Mouse (Mus musculus): ENCODE data around the gene Pard6b. TPM values are rescaled to one million over a fixed set of nuclear protein-coding genes. Genes with fewer than 3 reads are reported as not detected.
A peak's percentile ranks its signal among the peaks of the same experiment; 100 is the strongest.
"Not testable (repeated sequence)": the region's sequence is repeated elsewhere in the genome, so short reads cannot be mapped to it uniquely, and the experiment has no call there.

The Pard6b gene
- total RNA-seq, 2 experiments from 2014 or later: 5.5 to 5.7 TPM

DNA sequence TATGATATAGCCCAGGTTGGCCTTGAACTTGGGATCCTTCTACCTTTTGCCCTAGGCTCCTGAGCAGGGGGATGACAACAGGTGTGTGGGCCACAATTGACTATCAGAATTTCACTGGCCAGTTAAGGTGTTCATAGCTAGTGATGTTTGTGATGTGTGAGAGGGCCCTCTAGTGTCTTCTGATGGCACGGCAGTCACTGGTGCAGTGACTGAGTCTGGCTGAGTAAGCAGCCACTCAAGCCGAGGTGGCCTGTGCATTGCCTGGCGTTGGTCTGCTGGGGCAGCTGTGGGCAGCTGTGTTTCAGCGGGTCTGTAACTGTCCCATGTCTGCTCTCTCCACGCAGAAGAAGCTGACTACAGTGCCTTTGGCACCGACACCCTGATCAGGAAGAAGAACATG lies 17.2 kb downstream of the Pard6b start:
- peak; percentile 66 to 70 for DNase-seq (ENCODE audit: low spot score in 2 of 2)

DNA sequence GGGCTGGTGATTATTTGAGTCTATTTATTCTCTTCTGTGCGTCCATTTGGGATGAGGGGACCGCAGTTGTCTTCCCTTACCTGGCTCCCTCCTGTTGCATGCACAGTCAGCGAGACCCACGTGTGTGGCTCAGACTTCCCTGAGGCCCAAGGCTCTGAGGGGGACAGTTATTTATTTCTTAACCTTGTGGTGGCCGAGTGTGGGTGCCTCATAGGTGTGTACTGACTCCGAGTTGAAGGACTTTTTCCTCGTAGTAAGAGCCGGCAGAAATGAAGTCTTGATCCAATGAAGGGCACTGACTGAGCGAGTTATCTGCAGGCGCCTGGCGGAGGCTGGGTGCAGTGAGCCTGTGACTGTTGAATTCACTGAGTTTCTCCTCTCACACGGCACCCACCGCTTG lies 19.2 kb downstream of the Pard6b start:
- no peak for DNase-seq (ENCODE audit: low spot score in 2 of 2)

DNA sequence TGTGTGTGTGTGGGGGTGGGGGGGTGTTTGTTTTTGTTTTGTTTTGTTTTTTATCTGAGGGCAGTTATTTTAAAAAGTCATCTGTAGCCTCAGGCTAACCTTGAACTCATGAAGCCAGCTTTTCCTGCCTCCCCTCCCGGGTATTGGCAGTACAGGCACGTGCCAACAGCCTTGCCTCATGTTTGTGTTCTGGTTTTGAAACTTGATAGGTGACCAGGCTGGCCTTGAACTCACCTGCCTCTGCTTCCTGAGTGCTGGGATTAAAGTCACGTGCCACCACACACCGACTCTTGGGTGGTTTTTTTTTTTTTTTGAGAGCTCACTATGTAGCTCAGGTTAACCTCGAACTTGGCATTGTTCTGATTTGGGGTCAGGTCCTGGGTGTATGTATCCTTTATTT lies 21.0 kb downstream of the Pard6b start:
- DNase-seq (ENCODE audit: low spot score in 2 of 2): no peak

DNA sequence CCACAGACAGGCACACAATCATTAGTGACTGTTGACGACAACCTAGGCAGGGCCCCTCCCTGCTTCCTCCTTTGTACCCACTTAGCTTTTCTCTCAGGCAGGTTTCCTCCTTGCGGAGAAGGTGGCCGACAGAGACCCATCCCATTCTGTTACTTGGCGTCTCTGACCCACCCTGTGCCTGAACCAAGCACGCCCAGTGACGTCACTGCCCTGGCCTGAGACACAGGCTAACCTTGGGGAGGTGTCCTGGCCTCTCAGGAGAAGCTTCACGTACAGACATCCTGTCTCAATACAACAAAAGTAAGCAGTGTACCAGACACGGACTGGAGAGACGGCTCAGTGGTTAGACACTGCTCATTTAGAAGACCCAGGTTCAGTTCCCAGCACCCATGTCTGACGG lies 22.5 kb downstream of the Pard6b start:
- no peak for DNase-seq (ENCODE audit: low spot score in 2 of 2)

DNA sequence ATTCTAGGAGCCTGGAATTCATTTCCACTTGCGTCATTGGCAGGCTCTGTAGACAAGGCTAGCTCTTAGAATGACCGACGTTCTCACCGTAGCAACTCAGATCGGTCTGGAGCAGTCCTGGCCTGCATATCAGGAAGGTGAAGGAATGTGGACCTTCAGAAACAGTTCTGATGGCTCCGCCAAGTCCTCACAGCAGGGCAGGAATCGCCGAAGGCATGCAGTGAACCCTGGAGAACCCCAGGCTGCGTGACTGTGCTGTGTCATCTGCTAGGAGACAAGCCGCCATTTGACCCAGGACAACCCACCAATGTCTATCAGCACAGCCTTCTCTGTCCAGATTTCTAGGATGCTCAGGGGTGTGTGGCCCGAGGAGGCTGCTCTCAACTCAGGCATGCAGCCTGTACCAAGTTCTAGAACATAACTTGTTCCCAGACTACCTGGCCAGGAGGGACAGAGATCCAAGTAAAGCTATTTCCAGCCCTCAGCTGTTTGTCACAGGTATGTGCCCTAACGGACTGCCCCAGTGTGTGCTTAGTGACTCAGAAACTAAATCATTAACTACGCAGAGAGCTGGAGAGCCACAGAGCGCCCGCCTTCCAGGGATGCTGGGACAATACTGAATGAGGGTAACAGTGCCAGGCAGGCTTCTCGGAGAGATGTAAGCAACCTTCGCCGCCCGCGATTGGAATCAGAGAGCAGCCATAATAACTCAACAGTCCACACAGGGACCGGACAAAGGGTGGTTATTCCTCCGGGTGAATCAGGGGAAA lies 23.8 kb downstream of the Pard6b start:
- DNase-seq (ENCODE audit: low spot score in 2 of 2): no peak

DNA sequence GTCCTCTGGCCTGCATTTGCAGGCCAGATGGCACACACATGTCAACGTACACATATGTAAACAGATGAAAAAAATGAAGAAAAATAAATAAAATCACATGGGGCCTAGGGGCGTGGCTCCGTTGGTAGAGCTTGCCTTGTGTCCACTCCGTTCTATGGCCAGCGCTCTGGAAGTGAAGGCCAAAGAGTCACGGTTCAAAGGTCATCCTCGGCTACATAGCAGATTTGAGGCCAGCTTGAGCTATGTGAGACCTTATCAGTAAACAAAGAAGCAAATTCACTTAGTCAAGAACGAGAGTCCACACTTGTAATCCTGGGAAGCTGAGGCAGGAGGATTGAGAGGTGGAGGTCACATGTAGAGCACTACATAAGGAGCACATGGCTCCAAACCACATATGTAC lies 24.5 kb downstream of the Pard6b start:
- no peak for DNase-seq (ENCODE audit: low spot score in 2 of 2)

DNA sequence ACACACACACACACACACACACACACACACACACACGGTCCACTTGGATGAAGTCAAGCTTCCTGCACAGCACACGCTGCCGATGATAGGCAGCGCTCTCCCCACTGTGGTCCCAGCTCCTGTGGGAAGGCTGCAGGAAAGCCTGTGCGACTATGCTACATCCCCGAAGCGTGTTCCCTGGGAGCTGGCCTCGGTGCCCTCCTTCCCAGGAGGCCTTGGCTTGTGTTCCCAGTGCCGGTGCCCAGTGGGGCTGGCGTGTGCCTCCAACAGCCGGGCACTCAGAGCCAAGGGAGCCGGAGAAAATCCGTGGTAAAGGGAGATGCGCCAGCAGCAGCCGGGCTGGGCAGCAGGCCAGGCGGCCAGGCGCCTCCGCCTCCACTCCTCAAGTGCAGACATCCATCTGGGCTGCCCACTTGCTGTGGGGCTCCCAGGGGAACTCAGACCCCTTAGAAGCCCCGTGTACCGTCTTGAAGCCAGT lies 25.9 kb downstream of the Pard6b start:
- DNase-seq (ENCODE audit: low spot score in 2 of 2): peak; percentile 83 to 91

DNA sequence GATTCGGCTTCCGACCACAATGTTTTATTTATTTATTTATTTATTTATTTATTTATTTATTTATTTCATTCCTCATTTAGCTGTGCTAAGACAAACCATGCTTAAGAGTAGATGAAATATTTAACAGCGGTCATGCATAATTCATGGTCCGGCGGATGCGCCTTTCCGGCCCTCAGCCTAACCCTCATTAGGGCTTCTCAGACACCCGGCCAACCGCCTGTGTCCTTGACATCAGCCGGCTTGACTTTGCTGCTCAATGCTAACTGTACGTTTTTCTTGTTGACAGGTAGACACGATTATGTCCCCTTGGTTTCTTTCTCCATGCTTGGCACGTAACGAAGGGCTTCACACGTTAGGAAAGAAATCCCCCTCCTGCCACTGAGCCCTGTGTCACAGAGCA lies 26.6 kb downstream of the Pard6b start:
- DNase-seq (ENCODE audit: low spot score in 2 of 2): no peak

DNA sequence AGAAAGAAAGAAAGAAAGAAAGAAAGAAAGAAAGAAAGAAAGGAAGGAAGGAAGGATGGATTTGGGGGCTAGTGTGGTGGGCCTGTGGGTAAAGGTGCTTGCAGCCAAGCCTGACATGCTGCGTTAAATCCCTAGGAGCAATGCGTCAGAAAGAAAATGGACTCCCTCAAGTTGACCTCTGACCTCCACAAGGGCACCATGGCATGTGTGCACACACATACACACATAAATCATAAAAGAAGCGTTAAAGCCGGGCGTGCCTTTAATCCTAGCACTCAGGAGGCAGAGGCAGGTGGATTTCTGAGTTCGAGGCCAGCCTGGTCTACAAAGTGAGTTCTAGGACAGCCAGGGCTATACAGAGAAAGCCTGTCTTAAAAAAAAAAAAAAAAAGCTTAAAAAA lies 27.1 kb downstream of the Pard6b start:
- not testable (repeated sequence) for DNase-seq (ENCODE audit: low spot score in 2 of 2)

DNA sequence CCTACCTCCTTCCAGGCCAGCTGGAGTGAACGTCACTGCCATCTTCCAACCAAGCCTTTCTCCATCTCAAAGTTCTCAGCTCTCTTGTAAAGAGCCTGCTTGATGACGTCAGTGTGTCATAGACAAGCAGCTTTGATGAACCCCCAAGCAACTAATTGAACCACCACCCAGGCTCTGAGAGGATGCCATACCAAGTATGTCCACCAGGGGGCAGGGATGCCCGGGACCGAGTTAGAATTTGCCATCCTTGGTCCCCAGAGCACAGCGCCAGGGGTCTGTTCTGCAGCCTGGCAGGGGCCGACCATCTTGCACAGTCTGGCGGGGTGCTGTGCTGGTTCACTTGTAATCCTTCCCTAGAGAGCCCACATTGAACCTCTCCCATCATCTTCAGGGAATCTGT lies 31.1 kb downstream of the Pard6b start:
- peak; percentile 55 to 81 for DNase-seq (ENCODE audit: low spot score in 2 of 2)

DNA sequence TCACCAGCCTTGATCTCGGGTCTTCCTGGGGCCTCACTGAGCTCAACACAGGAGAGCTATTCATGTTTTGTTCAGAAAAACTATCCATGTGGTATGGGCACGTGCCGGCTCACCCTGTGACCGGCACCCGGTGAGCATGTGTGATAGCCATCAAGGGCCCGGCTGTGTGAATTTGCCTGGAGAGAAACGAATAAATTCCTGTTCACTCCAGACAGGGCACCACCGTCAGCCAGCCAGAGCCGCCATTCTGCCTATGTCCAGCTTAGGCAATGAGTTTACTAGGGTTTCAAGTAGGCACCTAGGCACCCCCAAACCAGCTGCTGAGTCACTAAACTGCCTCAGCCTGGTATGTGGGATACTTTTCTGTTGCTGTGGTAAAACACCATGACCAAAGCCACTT lies 32.5 kb downstream of the Pard6b start:
- no peak for DNase-seq (ENCODE audit: low spot score in 2 of 2)

DNA sequence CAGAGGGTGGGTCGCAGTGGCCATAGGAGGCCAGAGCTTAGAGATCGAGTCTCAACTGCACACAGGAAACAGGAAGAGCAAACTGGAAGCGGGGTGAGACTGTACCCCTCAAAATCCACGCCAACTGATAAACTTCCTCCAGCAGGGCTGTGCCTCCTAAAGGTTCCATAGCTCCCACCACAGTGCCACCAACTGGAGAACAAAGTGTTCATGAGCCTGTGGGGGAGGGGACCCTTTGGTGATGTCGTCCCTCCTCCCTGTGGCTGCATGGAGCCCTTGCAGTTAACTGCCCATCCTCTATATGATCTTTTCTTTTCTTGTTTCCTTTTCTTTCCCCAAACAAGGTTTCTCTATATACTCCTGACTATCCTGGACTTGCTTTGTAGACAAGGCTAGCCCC lies 32.9 kb downstream of the Pard6b start:
- no peak for DNase-seq (ENCODE audit: low spot score in 2 of 2)

DNA sequence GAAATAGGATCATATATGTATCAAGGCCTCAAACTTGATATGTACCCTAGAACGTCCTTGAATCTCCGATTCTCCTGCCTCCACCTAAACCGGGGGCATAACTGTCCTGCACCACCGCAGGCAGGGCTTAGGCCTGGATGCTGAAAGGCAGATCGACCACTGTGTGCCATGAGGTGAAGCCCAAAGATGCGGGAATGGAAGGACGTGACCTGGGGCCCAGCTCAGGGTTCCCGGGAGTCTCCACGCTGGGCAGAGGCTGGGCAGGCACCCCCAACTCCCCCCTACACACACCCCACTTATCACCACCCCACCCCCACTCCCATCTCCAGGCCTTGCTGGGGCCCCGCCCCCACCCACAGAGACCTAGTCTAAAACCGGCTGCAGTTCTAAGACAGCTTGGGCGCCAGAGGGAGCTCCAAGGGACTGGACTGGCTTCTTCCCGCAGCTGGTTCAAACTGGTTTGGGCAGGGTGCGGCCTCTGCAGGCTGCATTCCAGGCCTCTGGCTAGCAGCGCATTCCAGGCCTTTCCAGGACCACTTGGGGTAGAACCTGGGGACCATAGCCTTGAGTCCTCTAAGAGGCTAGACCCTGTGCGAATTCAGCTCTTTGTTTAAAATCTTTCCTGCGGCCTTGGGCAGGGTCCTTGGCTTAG lies 34.0 kb downstream of the Pard6b start:
- DNase-seq (ENCODE audit: low spot score in 2 of 2): peak; percentile 56 to 73

DNA sequence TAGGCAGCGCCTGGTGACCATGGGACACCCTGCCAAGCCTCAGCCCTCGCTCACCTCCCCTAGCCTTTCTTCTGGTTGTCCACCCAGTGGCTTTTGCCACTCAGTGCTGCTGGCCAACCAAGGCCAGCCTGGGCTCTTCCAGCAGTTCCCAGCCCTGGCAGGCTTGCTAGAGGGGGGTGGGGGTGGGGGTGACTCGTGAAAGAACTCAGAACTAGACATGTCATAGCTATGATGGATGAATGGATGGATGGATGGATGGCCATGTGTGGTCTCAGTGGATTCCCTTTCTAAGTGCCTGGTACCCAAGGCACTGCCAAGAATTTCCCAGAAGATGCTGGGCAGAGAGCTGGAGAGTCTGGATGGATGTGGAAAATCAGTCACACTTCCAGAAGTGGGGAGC lies 35.0 kb downstream of the Pard6b start:
- DNase-seq (ENCODE audit: low spot score in 2 of 2): no peak

DNA sequence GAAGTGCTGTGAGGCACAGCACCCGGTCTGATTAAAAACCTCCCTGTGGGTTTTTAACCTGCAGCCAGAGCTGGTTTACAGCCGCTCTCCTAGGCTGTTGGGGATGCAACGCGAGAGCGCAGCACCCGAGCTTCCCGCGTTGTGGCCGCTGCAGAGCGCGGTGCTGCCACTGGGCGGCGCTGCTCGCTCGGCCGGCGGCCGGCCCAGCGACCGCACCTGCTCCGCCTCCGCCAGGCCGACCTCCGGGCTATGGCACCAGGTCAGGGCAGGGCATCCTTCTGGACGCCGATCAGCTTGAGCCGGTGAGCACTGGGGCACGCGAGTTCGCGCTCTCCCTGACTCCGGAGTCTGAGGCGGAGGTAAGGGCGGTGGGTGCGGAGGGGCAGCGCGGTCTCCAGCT lies 36.3 kb downstream of the Pard6b start:
- DNase-seq (ENCODE audit: low spot score in 2 of 2): peak; percentile 64 to 71

DNA sequence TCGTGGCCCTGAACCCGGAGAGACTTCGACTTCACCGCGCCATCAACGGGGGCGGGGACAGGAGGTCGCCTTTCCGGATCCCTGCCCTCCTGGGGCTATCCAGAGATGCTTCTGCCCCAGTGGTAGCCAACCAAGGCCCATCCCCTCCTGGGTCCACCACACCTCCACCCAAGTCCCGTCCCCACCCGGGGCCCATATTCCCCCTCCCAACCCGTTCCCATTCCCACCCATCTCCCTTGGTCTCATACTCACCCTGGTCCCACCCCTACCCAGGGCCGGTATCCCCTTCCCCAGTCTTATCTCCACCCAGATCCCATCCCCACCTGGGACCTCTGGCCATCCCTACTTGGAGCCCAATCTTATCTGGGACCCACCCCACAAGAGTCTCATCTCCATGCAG lies 36.7 kb downstream of the Pard6b start:
- no peak for DNase-seq (ENCODE audit: low spot score in 2 of 2)

DNA sequence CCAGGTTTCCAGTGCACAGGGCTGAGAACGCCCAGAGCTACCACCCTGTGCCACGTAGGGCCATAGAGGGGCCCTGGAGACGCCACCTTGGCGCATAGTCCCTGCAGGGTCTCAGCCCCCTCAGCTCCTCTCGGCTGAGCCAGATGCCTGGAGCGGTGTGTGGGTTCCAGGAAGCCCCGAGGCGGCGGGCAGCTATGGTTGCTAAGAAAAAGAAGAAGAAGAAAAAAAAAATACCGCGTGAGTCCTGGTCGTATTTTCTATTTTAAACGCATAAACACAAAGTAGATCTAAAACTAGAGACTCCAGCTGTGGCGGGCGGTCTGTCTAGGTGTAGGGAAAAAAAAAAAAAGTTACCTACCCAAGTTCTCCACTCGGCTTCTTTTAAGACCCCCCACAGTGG lies 37.2 kb downstream of the Pard6b start:
- peak in 1 of 2 experiments; percentile 41 for DNase-seq (ENCODE audit: low spot score in 2 of 2)

DNA sequence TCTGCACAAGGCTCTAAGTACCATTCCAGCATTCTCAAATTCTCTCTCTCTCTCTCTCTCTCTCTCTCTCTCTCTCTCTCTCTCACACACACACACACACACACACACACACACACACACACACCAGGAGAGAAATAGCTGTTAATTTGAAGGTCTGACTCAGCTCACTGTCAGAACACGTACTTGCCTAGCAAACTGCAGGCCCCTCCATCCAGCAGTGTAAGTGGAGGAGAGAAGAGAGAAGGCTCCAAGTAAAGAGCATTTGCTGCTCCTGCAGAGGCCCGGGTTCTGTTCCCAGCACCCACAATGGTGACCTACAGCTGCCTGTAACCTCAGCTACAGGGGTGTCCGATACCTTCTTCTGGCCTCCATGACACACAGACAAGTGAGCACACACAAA lies 37.7 kb downstream of the Pard6b start:
- no peak for DNase-seq (ENCODE audit: low spot score in 2 of 2)

DNA sequence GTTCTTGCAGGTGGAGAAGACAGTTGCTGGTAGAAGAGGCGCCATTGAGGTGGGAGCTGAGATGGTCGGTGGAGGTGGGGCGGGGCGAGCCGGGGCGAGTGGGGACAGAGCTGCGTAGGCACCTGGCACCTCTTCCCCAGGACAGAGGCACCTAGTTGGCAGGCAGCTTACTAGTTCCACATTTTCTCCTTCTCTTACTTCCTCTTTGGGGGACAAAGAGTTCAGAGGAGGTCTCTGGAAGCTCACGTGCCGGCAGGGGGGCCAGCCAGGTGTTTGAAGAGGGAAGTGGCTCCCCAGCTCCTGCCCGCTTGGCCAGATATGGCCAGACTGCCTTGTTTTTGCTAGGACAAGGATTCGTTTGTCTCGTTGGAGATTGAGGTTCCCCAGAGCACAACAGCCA lies 38.3 kb downstream of the Pard6b start:
- DNase-seq (ENCODE audit: low spot score in 2 of 2): no peak

DNA sequence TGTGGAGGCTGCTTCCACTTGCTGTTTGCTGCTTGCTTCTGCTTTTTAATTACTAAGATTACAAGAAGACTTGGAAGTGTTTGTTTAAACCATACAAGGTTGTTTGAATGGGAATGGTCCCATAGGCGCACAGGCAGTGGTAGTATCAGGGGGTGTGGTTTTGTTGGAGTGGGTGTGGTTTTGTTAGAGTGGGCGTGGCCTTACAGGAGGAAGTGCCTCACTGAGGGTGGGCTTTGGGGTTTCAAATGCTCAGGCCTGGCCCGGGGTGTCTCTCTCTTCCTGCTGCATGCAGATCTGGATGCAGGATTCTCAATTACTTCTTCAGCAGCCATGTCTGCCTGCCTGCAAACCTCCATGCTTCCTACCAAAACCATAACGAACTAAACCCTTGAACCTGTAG lies 40.1 kb downstream of the Pard6b start:
- DNase-seq (ENCODE audit: low spot score in 2 of 2): no peak

DNA sequence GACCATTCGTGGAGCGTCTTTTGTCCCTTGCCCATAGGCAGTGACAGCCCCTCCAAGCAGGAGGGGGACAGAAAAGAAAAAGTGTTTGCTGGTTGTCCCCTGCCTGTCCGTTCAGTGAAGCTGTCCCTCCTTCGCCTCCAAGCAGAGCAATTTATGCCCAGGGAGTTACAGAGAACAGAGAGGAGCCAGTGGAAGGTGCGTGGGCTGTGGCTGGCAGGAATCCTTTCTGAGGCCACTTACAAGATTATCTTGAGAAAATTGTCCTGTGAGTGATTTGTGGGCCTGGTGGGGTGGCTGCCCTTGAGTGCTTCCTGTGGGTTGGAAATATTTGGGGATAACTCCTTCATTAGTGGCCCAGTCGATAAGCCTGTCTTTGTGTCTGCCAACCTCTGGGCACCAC lies 42.8 kb downstream of the Pard6b start:
- peak; percentile 40 to 57 for DNase-seq (ENCODE audit: low spot score in 2 of 2)

DNA sequence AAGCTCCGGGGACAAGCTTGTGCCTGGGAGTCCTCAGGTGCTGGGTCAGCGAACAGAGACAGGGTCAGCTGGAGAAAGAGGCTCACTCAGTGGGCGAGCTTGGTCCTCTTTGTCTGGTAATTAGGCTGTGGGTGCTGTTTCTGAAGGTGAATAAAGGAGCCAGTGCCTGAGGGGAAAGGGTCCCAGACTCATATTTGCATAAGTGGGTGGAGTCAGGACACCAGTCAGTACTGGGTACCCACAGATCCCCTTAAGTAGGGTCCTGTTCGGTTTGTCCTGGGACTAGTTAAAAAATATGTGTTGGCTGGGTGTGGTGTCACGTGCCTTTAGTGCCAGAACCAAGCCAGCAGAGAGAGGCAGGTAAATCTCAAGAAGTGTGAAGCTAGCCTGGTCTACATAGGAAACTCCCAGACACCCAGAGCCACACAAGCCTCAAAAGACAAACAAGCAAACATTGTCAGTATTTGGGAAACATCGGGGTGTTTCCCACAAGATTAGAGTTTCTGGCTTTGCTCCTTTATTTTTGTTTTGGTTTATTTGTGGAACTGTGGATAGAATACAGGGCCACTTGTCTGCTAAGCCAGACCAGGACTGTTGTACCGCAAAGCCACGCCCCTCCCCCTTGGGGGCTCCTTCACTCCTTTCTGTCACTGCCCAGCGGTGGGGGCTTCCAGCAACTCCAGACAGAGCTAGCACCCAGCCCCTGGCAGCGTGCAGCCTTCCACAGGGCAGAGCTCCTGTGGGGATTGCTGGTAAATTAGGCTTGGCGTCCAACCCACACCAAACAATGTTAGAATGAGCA lies 44.7 kb downstream of the Pard6b start:
- DNase-seq (ENCODE audit: low spot score in 2 of 2): no peak

Data from left cerebral cortex, adult 18-20 months (tissue).